Mouse (Mus musculus) lung, postnatal 0 days (tissue): ENCODE measurements around the gene Efcab5. TPM values are rescaled to one million over a fixed set of nuclear protein-coding genes. Genes with fewer than 3 reads are reported as not detected.

Experiments
- ATAC-seq: fragments of 200-750 bp; cut with Nextera tagmentation; 2 replicates; pipeline ENCODE4 v1.8.0; 2017; ENCODE audit warnings: moderate library complexity
- DNase-seq: peaks from one replicate; pipeline ENCODE4 v3.0.0-alpha.2; 2016; ENCODE audit warnings: low spot score
- H3K27ac ChIP-seq: fragments of 300-500 bp; sonication (generic); 2 replicates; pipeline ENCODE4 v1.5.1; 2014; ENCODE audit warnings: antibody characterized with exemption, mild to moderate bottlenecking, low read length, mixed read lengths
- H3K27me3 ChIP-seq: fragments of 300-500 bp; sonication (generic); replicated peaks from 2 replicates; pipeline ENCODE4 v1.6.1; 2014; ENCODE audit warnings: low read length, mixed read lengths; ENCODE audit not compliant: insufficient read depth
- H3K36me3 ChIP-seq: fragments of 300-500 bp; sonication (generic); 2 replicates; pipeline ENCODE4 v1.6.1; 2014; ENCODE audit warnings: low read length, mixed read lengths; ENCODE audit not compliant: insufficient read depth
- H3K4me1 ChIP-seq: fragments of 300-500 bp; sonication (generic); 2 replicates; pipeline ENCODE4 v1.6.1; 2014; ENCODE audit warnings: antibody characterized with exemption, low read depth, low read length, mixed read lengths; ENCODE audit not compliant: insufficient read depth
- H3K4me2 ChIP-seq: fragments of 300-500 bp; sonication (generic); replicated peaks from 2 replicates; pipeline ENCODE4 v1.6.1; 2014; ENCODE audit warnings: low read depth, mild to moderate bottlenecking, low read length, moderate library complexity, mixed read lengths
- H3K4me3 ChIP-seq: fragments of 300-500 bp; sonication (generic); 2 replicates; pipeline ENCODE4 v1.5.1; 2014; ENCODE audit warnings: low read depth, low read length
- H3K9ac ChIP-seq: fragments of 300-500 bp; sonication (generic); replicated peaks from 2 replicates; pipeline ENCODE4 v1.6.1; 2014; ENCODE audit warnings: low read depth, mild to moderate bottlenecking
- H3K9me3 ChIP-seq: fragments of 300-500 bp; sonication (generic); 2 replicates; pipeline ENCODE4 v1.6.1; 2016; ENCODE audit warnings: low read length, mixed read lengths
- CTCF ChIP-seq: IDR thresholded peaks from 2 replicates; pipeline ENCODE4 v1.5.1; 2016; ENCODE audit warnings: antibody characterized with exemption, mild to moderate bottlenecking
- EP300 ChIP-seq: IDR thresholded peaks from 2 replicates; pipeline ENCODE4 v1.6.1; 2016; ENCODE audit warnings: antibody characterized with exemption, mild to moderate bottlenecking, control low read depth
- WGBS: fragments of 180-500 bp; shearing (Covaris S2); extraction: QIAGEN DNeasy Blood & Tissue Kit; methylation state at CpG from one replicate; pipeline ENCODE4 v1.1.7; 2014; 5-methylcytosine and 5-hydroxymethylcytosine counted together
- polyA plus RNA-seq: library from polyadenylated mRNA; unstranded; fragments of >200 nt; fragmentation: Nextera tagmentation; extraction: Ambion mirVana; gene quantifications from 2 replicates; pipeline ENCODE4 v1.2.1, GENCODE M21; 2015

Efcab5 gene
- polyA plus RNA-seq, 1 experiment from 2014 or later = 0.31 TPM

DNA sequence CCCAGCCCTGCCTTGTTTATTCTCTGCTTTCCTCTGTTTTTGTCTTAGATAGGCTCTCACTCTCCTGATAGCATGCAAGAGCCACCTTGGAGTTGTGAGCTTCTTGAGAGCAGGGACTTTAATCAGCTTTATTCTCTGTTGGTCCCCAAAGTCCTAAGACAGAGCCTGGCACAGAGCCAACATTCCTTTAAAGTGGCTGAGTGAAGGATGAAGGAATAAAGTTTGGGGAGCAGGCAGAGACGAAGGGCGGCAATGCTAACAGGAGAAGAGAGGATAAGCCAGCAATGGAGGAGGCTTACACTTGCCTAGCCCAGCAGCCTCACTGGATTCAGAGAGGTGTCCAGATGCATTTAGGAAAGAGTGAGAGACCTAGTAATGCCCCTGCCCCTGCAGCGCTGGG, 92.2 kb downstream of the Efcab5 start:
- DNase-seq = peak; percentile 40
- Histone ChIP-seq H3K4me3 (no peak overlapping the region), H3K4me1 (no peaks in the 10 kb centered on the region), H3K4me2 (no peak overlapping the region), H3K36me3 (no peaks in the 10 kb centered on the region), H3K9ac (no peak overlapping the region), H3K27ac (no peak overlapping the region), H3K9me3 (no peaks in the 10 kb centered on the region), H3K27me3 (no peaks in the 10 kb centered on the region)
- 44% methylated on average over 3 of the region's 3 CpGs for WGBS
- ATAC-seq = no peak
- no peak for TF ChIP-seq CTCF
- no peak for TF ChIP-seq EP300

DNA sequence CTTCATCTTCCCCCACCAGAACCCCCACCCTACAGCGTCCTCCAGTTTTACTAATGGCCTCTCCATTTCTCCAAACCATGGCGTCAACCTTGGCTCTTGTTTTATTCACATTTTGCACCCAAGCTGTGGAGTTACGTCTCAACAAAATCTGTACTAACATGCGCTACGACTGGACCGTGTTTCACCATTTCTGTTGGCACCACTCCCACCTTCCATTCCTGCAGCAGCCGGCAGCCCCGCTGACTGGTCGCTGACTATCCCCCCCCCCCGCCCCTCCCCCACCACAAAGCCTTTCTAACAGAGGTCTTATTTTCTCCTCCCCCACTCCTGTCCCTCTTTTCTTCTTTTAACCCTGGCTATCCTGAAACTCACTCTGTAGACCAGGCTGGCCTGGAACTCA, 93.6 kb downstream of the Efcab5 start:
- Histone ChIP-seq H3K27me3 (no peaks in the 10 kb centered on the region), H3K27ac (no peak overlapping the region), H3K4me3 (no peak overlapping the region), H3K9me3 (no peaks in the 10 kb centered on the region), H3K4me2 (no peak overlapping the region), H3K4me1 (no peaks in the 10 kb centered on the region), H3K9ac (no peak overlapping the region), H3K36me3 (no peaks in the 10 kb centered on the region)
- WGBS = 40% methylated on average over 10 of the region's 10 CpGs
- DNase-seq (peak; percentile 72), ATAC-seq (no peak)
- TF ChIP-seq CTCF (no peak), EP300 (no peak)

DNA sequence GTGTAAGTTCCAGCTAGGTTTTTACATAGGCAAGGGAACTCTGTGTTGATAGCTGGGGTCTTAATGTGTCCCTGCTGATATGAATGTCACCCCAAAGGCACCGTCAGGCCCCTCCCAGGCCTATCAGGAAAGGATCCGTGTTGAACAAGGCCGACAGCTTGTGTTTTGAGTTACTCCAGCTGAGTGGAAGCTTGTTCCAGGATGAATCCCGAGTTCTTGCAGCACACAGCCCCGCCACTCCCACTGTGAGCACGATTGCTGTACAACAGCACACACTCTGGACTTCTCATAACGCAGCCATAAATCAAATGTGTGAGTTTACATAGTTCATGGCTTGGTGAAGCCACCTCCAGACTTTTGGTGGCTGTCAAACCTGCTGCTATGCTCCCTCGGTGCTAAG, 94.6 kb downstream of the Efcab5 start:
- Histone ChIP-seq H3K4me2 (no peak overlapping the region), H3K27me3 (no peaks in the 10 kb centered on the region), H3K9ac (no peak overlapping the region), H3K9me3 (no peaks in the 10 kb centered on the region), H3K27ac (no peak overlapping the region), H3K4me1 (no peaks in the 10 kb centered on the region), H3K36me3 (no peaks in the 10 kb centered on the region), H3K4me3 (no peak overlapping the region)
- peak; percentile 46 for ATAC-seq
- TF ChIP-seq CTCF (no peak; the same call in 1 of the 2 replicates), EP300 (no peak)
- DNase-seq = peak; percentile 75
- 40% methylated on average over 8 of the region's 8 CpGs for WGBS

DNA sequence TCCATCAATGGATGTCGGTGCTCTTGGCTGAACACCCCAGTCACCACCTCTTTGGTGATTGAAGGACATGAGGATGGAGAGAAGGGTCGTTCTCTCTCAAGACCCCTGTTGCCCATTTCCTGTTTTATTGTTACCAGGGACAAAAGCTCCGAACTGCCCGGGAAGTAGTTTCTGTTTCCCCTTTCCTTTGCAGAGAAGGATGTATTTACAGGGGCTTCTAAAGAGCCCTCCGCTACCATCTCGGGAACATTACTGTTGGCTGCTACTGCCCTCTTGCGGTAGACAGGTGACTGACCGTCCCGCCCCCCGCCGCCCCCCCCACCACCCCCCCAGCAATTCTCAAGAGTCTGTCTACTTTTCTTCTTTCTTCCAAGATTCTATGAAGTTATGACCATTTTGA, 95.6 kb downstream of the Efcab5 start:
- Histone ChIP-seq H3K9ac (no peak overlapping the region), H3K4me2 (peak overlapping the region; percentile 37), H3K27ac (no peak overlapping the region), H3K4me3 (peak overlapping the region; percentile 16; the same call in 1 of the 2 replicates), H3K4me1 (no peaks in the 10 kb centered on the region), H3K36me3 (no peaks in the 10 kb centered on the region), H3K27me3 (no peaks in the 10 kb centered on the region), H3K9me3 (no peaks in the 10 kb centered on the region)
- DNase-seq (peak; percentile 48), ATAC-seq (no peak)
- TF ChIP-seq EP300 (no peak), CTCF (peak; percentile 61)
- WGBS = 2% methylated on average over 11 of the region's 11 CpGs

DNA sequence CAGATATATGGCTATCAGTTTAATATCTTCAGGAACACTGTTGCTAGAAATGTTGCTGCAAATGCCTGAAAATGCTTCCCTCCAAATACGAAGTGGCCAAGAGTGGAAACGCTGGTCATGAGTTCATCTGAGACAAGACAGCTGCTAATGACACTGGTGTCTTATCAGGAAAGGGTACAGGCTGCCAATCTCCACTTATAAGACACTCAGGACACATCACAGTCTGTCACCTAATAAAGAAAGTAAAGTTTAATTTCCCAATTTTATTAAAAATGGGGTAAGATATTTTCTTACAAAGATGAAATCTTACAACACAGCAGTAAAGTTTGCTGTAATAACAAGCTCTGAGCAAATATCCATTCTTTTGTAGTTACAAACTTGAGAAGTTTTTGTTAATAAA, 99.6 kb downstream of the Efcab5 start:
- no peaks in the 10 kb centered on the region for H3K9me3 ChIP-seq
- H3K4me3 ChIP-seq = no peak overlapping the region
- H3K9ac ChIP-seq = no peak overlapping the region
- DNase-seq (peak; percentile 81), ATAC-seq (peak; percentile 68)
- no peak overlapping the region for H3K27ac ChIP-seq
- H3K36me3 ChIP-seq = no peaks in the 10 kb centered on the region
- no peak for TF ChIP-seq EP300
- H3K4me1 ChIP-seq = no peaks in the 10 kb centered on the region
- no peak overlapping the region for H3K4me2 ChIP-seq
- H3K27me3 ChIP-seq = no peaks in the 10 kb centered on the region
- 36% methylated on average over 2 of the region's 2 CpGs for WGBS

- Histone ChIP-seq H3K27me3 (no peaks in the 10 kb centered on the region), H3K9ac (no peak overlapping the region), H3K4me1 (no peaks in the 10 kb centered on the region), H3K4me3 (no peak overlapping the region), H3K4me2 (no peak overlapping the region), H3K36me3 (no peaks in the 10 kb centered on the region), H3K27ac (no peak overlapping the region), H3K9me3 (no peaks in the 10 kb centered on the region)
- WGBS = 78% methylated on average over 2 of the region's 2 CpGs
- no peak for ATAC-seq
- TF ChIP-seq CTCF (no peak), EP300 (no peak)
- no peak for DNase-seq
Observed at GRCm38 (mm10) chr11:77087004-77087403, 101.8 kb downstream of the Efcab5 start.

DNA sequence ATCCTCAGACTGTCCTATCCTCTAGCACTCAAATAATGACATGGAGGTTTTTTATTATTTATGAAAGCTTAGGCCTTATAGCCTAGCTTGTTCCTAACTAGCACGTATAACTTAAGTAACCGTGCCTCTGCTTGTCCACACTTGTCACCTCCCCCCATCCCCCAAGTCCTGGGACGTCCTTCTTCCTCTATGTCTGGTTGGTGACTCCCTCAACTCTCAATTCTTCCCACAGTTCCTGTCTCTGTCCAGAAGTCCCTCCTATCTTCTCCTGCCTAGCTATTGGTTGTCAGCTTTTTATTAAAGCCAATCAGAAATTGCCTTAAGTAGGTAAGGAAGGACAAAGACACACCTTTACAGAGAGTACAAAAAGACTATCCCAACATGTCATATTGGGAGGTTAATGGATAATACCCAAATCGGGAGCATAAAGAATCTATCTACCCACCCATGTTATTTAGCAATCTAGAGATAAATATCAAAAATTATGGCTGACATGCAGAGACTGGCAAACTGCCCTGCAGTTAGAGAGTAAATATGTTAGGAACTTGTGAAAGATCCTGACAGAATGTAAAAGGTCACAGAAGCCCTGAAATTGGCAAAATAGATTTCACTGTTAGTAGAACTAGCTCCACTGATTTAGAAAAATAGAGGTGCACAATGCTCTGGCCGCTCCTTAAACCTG, 104.6 kb downstream of the Efcab5 start:
- H3K36me3 ChIP-seq = no peaks in the 10 kb centered on the region
- no peak for TF ChIP-seq EP300
- no peak for TF ChIP-seq CTCF
- no peak overlapping the region for H3K4me2 ChIP-seq
- H3K9me3 ChIP-seq = no peaks in the 10 kb centered on the region
- no peaks in the 10 kb centered on the region for H3K4me1 ChIP-seq
- no peaks in the 10 kb centered on the region for H3K27me3 ChIP-seq
- DNase-seq (no peak), ATAC-seq (no peak)
- H3K9ac ChIP-seq = no peak overlapping the region
- 50% methylated on average over 5 of the region's 5 CpGs for WGBS
- no peak overlapping the region for H3K4me3 ChIP-seq
- no peak overlapping the region for H3K27ac ChIP-seq
